Mouse (Mus musculus): ENCODE measurements at regions not wholly inside any gene's neighbourhood (a gene's known extent, or its start where the extent isn't known, plus 50 kb on each side); places are given as distances from the start of the nearest gene placed in this dataset.

GRCm38 (mm10) chr5:29137481-29137880 lies 58.3 kb upstream of the Rnf32 start:
- TF ChIP-seq CTCF (conservative IDR thresholded peaks at IDR 0.05 in 1 of 2, IDR thresholded peaks at IDR 0.05 in 1 of 2; ENCODE audit: low read depth in 2 of 2, low read length in 2 of 2) (no peak), ZMIZ1 (IDR thresholded peaks at IDR 0.05; ENCODE audit: low read depth, low read length) (no peak), POLR2A (IDR thresholded peaks at IDR 0.05; ENCODE audit: low read depth, low read length) (no peak), ZKSCAN1 (IDR thresholded peaks at IDR 0.05; ENCODE audit: borderline replicate concordance, low read depth, low read length) (no peak), POLR2AphosphoS2 (IDR thresholded peaks at IDR 0.05; ENCODE audit: low read depth, low read length) (no peak), TCF12 (IDR thresholded peaks at IDR 0.05; ENCODE audit: low read depth, low read length) (no peak), ELF1 (IDR thresholded peaks at IDR 0.05; ENCODE audit: low read depth, low read length) (no peak), GABPA (IDR thresholded peaks at IDR 0.05; ENCODE audit: insufficient replicate concordance, low read depth, low read length) (no peak)
